Mouse (Mus musculus) heart, adult 2 months (tissue): ENCODE data around the gene Ppp1r13l.

ENCODE experiments used
- CTCF ChIP-seq: fragments of 200-600 bp; IDR thresholded peaks from 2 replicates; pipeline ENCODE4 v1.8.1; 2022; ENCODE audit warnings: antibody characterized with exemption, mild to moderate bottlenecking, moderate library complexity
- POLR2A ChIP-seq: fragments of 200-500 bp; IDR thresholded peaks from 2 replicates; pipeline ENCODE4 v1.6.1; 2011; ENCODE audit warnings: mild to moderate bottlenecking, low read depth, low read length, control low read depth; ENCODE audit not compliant: insufficient read depth

- no peak for TF ChIP-seq CTCF
- no peak for TF ChIP-seq POLR2A
Observed at GRCm38 (mm10) chr7:19403731-19404296, 44.3 kb downstream of the Ppp1r13l start, which contains the start of gene Klc3.
